Mouse (Mus musculus) T-helper 17 cell (primary cell): ENCODE data around the gene Wfdc2.
"Not testable (repeated sequence)": the region's sequence is repeated elsewhere in the genome, so short reads cannot be mapped to it uniquely, and the experiment has no call there.

Experiments used
- in situ Hi-C, 2 experiments: fragments of 300-600 bp; cut with MboI, MseI; formaldehyde crosslinking; loops; 1 replicate in 1 of 2; 2 replicates in 1 of 2; pipeline ENCODE4 v1.15.1; 2025; ENCODE audit warnings: high pct_unique_total_duplicates in 2 of 2

Gene Wfdc2

DNA sequence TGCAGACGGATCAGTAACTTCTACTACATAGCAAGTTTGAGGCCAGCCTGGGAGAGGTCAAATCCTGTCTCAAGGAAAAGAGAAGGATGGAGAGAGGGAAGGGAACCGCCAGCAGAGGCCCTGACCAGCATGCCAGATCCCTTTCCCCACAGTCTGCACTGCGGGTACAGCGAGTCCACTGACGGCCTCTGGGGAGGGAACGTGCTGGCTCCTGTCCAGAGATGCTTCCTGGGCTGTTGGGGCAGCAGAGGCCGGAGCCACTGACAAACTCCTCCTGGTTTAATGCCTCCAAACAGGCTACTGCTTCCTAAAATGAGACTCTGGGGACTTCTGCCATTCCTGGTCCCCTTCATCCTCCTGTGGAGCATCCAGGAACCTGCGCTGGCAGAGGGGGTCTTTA is 51.3 kb downstream of the Wfdc2 start, which contains the start of the genes Wfdc6b and Wfdc8:
Wfdc6b (plus strand) TSS at position 52 of the 400 bp plus-strand sequence.
Wfdc8 (minus strand) TSS at position 156 of the 400 bp plus-strand sequence.
- in situ Hi-C loops, result not testable (repeated sequence)

- in situ Hi-C loops, result loop anchor here (5.0 kb wide), 1 partner anchor 33 kb away; no protein-coding TSS in a partner anchor
These were observed 53.2 kb downstream of the Wfdc2 start for GRCm38 (mm10) chr2:164615386-164615785.
